Mouse (Mus musculus) cerebellum, postnatal 36 days (tissue): ENCODE measurements around the gene Lrrc34.

Experiments
- DNase-seq, 2 experiments: peaks; one replicate each; pipeline ENCODE4 v3.0.0; 2021 to 2022; ENCODE audit warnings: mixed read lengths in 2 of 2

The Lrrc34 gene

DNA sequence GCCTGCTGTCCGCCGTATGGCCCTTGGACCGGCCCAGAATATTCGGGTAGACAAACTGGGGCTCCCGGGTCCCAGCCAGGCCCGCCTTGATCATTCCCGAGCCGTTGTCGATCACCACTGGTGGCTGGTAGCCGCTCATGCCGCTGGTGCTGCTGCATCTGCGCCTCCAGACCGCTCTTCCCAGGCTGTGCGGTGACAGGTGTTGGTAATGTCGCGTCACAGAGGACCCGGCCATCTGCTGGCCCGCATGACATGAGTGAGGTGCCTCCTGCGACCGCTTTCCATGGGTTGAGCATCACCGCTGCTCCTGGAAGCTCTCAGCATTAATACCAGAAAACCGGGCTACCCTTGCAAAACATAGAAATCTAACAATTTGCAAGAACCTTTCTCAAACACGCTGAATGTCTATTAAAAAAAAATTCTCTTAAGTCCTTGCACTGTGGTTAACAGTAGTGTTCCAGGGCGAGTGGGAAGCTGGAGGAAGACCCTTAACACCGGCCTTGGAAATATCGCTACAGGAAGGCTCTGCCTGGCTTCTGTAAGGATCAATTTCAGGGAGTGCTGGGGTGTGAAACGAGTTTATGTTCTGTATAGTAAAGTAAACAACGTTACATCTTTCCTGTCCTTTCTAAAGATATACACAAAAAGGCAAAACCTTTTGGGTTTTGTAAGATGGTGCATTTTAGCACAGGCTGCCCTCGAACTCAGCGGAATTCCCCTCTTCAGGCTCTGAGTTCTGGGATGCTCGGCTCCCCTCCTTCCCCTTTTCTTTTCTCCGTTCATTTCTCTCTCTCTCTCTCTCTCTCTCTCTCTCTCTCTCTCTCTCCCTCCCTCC lies 47.7 kb downstream of the Lrrc34 start, which contains the start of gene Actrt3:
TSS of gene Actrt3 (minus strand) at position 229 of the 835 bp plus-strand sequence.
- DNase-seq: peak; percentile 71 to 76

DNA sequence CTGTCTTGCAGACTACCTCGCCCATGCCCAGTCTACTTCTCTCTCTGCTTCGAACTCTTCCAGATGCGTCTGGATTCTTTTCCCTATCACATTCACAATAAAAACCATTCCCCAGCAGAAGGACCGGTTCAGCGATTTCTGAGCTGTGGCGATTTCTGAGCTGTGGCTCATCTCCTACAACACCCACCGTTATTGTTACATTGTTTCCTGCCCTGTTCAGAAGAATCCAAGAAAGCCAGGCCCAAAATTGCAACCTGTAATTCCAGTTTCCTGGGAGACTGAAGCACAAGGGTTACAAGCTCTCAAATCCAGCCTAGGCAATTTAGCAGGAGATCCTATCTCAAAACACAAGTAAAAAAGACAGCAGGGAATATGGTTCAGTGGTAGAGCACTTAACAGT lies 50.4 kb downstream of the Lrrc34 start:
- no peak for DNase-seq

DNA sequence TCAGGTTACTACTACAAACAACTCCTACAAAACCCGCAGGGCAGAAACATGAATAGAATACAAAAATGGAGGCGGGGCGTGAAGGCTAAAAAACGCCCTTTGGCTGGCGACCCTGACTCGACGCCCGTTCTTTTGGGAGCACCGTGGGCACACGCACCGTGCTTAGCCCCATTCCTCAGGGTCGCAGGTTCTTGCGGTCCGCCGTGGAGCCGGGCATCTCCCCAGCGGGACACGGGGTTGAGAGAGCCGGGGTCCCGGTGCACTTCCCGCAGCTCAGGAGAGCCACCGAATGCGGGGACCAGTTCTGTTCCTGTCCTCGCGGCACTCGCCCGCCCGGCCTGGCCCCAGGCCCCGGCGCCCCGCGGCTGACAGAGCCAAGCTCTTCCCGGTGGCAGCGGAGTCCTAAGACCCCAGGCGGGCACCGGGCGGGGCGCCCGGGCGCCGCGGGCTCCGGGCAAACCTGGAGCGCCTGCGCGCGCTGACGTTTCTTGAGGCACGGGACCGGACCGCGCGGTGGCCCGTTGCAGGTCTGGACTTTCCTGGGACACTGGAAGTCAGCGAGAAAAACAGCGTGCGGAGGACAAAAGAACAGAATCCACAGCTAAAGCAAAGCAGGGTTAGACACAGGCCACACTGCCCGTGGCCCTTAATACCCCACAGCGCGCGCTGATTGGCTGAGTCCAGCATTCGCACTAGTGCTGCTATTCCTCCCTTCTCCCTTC lies 52.4 kb downstream of the Lrrc34 start:
- DNase-seq: peak; percentile 57 to 61

DNA sequence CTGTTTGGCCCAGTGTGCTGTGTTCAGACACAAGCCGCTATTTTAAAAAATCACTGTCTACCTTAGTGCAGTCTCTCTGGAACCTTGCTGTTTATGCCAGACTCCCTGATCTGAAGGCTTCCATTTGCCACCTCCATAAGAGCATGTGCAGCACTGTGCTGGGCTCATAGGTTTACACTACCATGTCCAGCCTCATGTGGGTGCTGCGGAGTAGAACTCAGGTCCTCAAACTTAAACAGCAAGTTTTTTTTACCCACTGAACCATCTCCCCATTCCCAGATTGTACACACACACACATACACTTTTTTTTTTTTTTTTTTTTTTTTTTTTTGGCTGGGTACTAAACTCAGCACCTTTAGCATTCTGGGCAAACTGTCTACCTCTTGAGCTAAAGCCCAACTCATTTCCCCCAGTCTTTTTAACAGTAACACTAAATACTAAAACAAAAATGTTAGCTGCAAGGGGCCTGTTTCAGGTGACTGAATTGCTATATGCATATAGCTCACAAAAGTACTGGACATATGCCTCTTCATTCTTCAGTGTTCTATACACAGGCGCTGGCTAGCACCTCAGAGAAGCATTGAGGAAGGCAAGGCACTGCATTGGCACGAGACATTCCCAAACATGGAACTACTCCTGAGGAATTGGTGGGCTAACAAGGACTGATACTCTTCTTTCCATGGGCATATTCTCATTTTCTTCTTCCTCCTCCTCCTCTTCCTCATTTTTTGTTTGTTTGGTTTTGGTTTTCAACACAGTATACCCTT lies 53.8 kb downstream of the Lrrc34 start:
- no peak for DNase-seq

DNA sequence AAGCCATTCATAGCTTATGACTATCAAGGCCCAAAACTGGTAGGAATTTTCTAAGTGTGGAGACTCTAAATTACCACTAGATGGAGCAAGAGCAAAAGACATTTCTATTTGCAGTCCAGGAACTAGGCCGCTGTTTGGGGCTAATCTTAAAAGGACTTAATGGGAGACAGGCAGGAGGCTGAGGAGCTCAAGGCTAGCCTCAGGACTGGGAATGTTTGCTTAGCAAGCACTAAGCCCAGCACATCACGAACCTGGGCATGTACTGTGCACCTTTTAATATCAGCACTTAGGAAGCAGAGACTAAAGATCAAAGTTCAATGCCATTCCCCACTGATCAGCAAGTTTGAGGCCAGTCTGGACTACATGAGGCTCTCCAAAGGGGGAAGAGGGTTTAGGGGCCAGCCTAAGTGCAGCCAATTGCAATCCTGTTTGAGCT lies 55.2 kb downstream of the Lrrc34 start:
- no peak for DNase-seq

DNA sequence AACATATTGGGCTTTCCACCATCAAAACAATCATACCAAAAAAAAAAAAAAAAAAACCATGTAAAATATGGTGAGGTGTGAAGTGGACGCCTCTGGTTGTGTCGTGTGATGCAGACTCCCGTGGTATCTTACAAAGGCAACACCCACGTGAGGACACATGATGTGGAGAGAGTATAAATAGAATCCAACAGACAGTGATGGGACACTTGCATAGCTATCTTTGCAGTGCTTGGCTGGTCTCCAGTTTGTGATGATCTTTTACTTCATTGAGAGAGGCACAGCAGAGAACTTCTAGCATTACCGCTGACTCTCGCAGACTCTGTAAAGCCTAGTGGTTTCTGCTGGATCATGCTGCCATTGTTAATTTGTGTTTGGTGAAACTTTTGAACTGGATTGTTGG lies 58.8 kb downstream of the Lrrc34 start:
- no peak for DNase-seq
